Mouse (Mus musculus): ENCODE measurements around the gene Cobll1. TPM values are rescaled to one million over a fixed set of nuclear protein-coding genes. Genes with fewer than 3 reads are reported as not detected.
A peak's percentile ranks its signal among the peaks of the same experiment; 100 is the strongest.

Cobll1 gene
- polyA plus RNA-seq, 1 experiment from 2014 or later, result 19.9 TPM

DNA sequence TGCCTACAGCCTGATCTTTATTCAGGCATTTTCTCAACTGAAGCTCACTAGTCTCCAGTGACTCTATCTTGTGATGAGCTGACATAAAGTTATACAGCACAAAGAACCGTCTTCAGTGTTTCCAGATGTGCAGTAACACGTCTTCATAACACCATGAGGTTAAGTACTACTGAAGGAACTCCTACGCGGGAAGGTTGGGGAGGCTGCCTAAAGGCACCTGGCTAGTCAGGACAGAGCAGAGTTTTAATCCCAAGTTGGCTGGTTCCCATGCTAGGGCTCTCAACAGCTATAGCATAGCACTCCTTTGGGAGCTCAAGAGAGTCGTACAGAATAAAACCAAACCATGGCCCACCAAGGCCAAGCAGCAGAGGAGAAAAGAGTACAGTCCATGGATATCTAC lies 76.6 kb downstream of the Cobll1 start:
- 91% methylated on average over 5 of the region's 5 CpGs for WGBS
- Histone ChIP-seq H3K36me3 (no peaks in the 10 kb centered on the region), H3K9ac (no peak overlapping the region), H3K27me3 (replicated peaks) (no peaks in the 10 kb centered on the region), H3K27ac (no peak overlapping the region), H3K9me3 (no peaks in the 10 kb centered on the region), H3K4me2 (replicated peaks) (no peak overlapping the region), H3K4me1 (replicated peaks) (no peaks in the 10 kb centered on the region), H3K4me3 (replicated peaks) (no peak overlapping the region)
- ATAC-seq, result no peak

DNA sequence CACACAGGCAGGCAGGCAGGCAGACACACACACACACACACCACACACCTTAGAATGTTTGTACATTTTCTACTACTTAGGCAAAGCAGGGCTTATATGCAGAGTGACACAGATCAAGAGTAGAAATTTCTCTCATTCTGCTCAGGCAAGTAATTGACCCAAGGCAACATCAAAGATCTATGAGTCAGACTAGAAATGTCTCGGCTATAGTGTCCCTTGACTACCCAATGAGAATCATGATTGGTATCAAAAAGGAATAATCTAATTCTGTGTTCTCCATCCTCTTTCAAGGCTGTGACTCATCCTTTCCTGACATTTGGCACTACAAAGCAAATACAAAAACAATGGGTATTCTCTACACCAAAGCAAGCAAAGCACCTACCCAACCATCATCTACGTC lies 77.5 kb downstream of the Cobll1 start:
- no peak overlapping the region for H3K27ac ChIP-seq
- 80% methylated on average over 2 of the region's 2 CpGs for WGBS
- no peaks in the 10 kb centered on the region for H3K4me1 ChIP-seq (replicated peaks)
- no peak for ATAC-seq
- H3K4me2 ChIP-seq (replicated peaks), result no peak overlapping the region
- H3K9me3 ChIP-seq, result no peaks in the 10 kb centered on the region
- H3K4me3 ChIP-seq (replicated peaks), result no peak overlapping the region
- no peaks in the 10 kb centered on the region for H3K36me3 ChIP-seq
- no peak overlapping the region for H3K9ac ChIP-seq
- H3K27me3 ChIP-seq (replicated peaks), result no peaks in the 10 kb centered on the region

DNA sequence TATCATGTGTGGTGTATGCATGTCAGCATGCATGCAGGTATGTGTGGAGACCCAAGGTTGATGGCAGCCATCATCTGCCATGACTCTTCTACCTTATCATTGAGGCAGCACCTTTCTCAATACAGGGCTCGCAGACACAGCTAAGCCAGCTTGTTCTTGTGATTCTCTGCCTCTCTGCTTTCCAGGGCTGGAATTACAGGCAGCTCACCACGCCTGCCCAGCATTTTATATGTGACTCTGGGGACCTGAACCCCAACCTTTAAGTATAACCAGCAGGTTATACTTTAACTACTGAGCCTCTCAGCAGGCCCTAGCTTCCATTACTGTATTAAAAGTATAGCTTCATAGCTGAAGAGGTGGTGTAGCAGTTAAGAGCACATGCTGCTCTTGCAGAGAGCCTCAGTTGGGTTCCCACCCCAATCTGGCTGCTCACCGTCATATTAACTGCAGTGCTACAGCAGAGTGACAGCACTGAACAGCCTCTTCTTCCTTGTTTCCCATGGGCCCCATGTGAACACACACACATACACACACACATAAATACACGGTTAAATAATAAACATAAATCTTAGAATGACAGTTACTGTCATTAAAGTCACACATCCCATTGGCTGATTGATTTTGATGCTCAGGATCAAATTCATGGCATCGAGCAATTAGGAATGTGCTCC lies 81.1 kb downstream of the Cobll1 start:
- peak; percentile 46; the same call in 1 of the 2 replicates for ATAC-seq
- Histone ChIP-seq H3K9me3 (no peaks in the 10 kb centered on the region), H3K4me2 (replicated peaks) (no peak overlapping the region), H3K9ac (no peak overlapping the region), H3K4me3 (replicated peaks) (no peak overlapping the region), H3K36me3 (no peaks in the 10 kb centered on the region), H3K27ac (no peak overlapping the region; the same call in 1 of the 2 replicates), H3K4me1 (replicated peaks) (no peaks in the 10 kb centered on the region), H3K27me3 (replicated peaks) (no peaks in the 10 kb centered on the region)
- WGBS, result 70% methylated on average over 5 of the region's 5 CpGs

DNA sequence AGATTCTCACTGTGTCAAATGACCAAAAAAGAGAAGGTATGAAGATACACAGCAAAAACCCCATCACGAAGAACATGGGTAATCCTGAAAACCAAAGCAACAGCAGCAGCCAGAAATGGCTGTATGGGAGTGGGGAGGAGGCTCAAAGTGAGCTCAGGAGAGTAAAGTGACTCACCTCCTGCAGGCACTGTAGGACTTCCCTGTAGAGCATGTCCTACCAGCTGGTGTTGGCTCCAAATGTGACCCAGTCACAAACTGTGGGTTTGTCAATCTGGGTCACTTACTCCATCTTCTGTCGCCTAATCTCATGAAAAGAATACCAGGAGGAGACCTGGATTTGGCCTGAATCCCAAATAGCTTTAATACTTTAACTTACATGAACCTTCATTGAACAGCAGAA lies 81.9 kb downstream of the Cobll1 start:
- no peak overlapping the region for H3K4me2 ChIP-seq (replicated peaks)
- no peak overlapping the region for H3K27ac ChIP-seq
- no peaks in the 10 kb centered on the region for H3K4me1 ChIP-seq (replicated peaks)
- 80% methylated on average over 2 of the region's 2 CpGs for WGBS
- H3K4me3 ChIP-seq (replicated peaks), result no peak overlapping the region
- ATAC-seq, result no peak
- no peaks in the 10 kb centered on the region for H3K9me3 ChIP-seq
- no peaks in the 10 kb centered on the region for H3K36me3 ChIP-seq
- no peak overlapping the region for H3K9ac ChIP-seq
- no peaks in the 10 kb centered on the region for H3K27me3 ChIP-seq (replicated peaks)

DNA sequence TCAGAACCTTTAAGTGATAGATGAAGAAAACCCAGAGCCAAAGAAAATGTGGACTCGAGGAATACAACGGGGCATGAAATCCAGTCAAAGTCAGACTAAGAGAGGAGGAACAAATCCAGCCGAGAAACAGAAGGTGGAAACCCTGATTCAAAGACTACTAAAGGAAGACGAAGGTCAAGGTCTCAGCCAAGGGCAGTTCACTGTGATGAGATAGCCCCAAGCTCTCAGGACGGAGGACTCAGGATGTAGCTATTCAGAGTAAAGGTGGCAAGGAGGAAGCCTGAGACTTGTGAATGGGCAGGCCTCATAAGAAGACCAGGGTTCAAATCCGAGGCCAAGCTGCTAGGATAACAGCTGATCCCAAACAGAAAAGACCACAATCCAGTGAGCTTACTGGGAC lies 90.3 kb downstream of the Cobll1 start:
- no peak overlapping the region for H3K4me2 ChIP-seq (replicated peaks)
- no peaks in the 10 kb centered on the region for H3K4me1 ChIP-seq (replicated peaks)
- H3K36me3 ChIP-seq, result no peaks in the 10 kb centered on the region
- no peak for ATAC-seq
- no peaks in the 10 kb centered on the region for H3K9me3 ChIP-seq
- H3K4me3 ChIP-seq (replicated peaks), result no peak overlapping the region
- H3K27me3 ChIP-seq (replicated peaks), result no peaks in the 10 kb centered on the region
- H3K9ac ChIP-seq, result no peak overlapping the region
- WGBS, result 93% methylated on average over 6 of the region's 6 CpGs
- H3K27ac ChIP-seq, result no peak overlapping the region

DNA sequence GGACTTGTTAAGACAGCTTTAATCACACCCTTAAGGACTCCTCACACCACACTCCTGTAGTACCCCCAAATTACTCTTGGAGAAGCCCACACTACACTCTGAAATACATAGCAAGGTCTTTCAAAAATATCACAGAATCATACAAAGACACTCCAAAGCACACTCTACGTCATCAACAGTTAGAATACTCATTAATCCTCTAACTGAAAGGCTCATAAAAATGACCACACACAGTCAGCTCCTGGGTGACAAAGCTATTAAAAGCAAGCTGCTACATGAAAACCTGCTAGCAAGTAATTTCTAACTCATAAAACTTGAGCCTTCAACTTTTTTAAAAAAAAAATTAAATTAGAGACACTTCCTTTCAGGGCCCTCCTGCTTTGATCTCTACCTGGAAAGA lies 91.8 kb downstream of the Cobll1 start:
- H3K9me3 ChIP-seq, result no peaks in the 10 kb centered on the region
- H3K4me3 ChIP-seq (replicated peaks), result no peak overlapping the region
- no peak overlapping the region for H3K4me2 ChIP-seq (replicated peaks)
- no peaks in the 10 kb centered on the region for H3K27me3 ChIP-seq (replicated peaks)
- no peaks in the 10 kb centered on the region for H3K4me1 ChIP-seq (replicated peaks)
- H3K9ac ChIP-seq, result no peak overlapping the region
- no peaks in the 10 kb centered on the region for H3K36me3 ChIP-seq
- no peak overlapping the region for H3K27ac ChIP-seq
- WGBS, result 58% methylated on average over 1 of the region's 1 CpGs
- no peak for ATAC-seq

DNA sequence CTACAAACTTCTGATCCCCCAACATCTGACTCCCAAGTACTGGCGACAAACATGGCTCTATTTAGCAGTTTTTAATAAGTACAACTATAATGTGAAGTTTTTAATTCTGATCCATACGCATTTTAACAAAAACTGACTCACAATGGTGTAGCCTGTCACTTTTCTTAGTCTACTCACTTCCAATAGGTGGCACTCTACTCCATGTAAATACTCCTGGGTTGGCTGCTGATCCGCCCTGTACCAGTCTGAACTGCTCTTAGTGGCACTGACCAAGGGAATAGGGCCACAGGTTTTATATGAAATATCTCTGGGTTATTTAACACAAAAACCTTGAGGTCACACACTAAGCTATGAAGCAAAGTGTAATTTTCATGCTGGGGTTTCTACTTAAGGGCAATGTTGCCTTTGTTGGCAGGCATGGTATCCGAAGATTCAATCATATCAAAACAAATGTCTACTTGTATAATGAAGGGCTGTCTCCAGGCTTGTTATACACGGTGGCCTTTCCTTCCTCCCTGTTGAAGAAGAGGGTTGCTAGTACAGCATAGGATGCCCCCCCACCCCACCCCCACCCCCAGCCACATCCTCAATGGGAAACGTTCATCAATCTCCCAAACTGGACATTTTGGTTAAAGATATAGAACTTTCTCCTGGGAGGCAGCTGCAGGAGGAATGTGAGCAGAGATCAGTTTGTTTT lies 93.6 kb downstream of the Cobll1 start:
- peak; percentile 84 for ATAC-seq
- Histone ChIP-seq H3K4me1 (replicated peaks) (0 out of 2 replicates have a peak, but pooled peaks cover under 1% of the 10 kb centered on the region), H3K4me2 (replicated peaks) (no peak overlapping the region), H3K36me3 (no peaks in the 10 kb centered on the region), H3K27me3 (replicated peaks) (no peaks in the 10 kb centered on the region), H3K9me3 (no peaks in the 10 kb centered on the region), H3K9ac (no peak overlapping the region), H3K4me3 (replicated peaks) (no peak overlapping the region), H3K27ac (no peak overlapping the region)
- WGBS, result 56% methylated on average over 6 of the region's 6 CpGs

DNA sequence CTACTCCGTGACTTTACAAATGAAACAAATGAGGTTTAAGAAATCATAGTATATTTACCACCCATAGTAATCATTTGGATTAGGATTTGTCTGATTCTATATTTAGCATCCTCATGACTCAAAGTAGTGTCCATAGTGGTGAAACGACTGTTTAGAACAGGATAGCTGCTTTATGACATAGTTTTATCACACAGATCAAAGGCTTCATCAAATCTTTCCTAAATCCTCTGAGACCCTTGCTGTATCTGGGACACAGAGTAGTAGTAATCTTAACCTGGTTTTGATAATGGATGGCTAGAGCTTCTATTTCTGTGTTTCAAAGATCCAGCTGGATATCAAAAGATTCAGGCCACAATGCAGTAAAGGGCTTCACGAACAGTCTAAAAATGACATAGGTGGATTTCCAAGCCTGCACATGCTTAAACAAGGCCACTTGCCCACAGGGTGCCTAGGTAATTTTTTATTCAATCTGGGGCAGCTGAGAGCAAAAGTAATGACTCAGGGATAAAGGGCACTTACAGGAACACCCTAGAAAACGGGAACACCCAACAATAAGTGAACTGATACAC lies 98.0 kb downstream of the Cobll1 start:
- ATAC-seq, result no peak
- no peak overlapping the region for H3K27ac ChIP-seq
- no peaks in the 10 kb centered on the region for H3K27me3 ChIP-seq (replicated peaks)
- no peaks in the 10 kb centered on the region for H3K9me3 ChIP-seq
- no peak overlapping the region for H3K4me2 ChIP-seq (replicated peaks)
- H3K36me3 ChIP-seq, result no peaks in the 10 kb centered on the region
- H3K9ac ChIP-seq, result no peak overlapping the region
- H3K4me3 ChIP-seq (replicated peaks), result no peak overlapping the region
- 0 out of 2 replicates have a peak, but pooled peaks cover 4% of the 10 kb centered on the region for H3K4me1 ChIP-seq (replicated peaks)
- 59% methylated on average over 4 of the region's 4 CpGs for WGBS

DNA sequence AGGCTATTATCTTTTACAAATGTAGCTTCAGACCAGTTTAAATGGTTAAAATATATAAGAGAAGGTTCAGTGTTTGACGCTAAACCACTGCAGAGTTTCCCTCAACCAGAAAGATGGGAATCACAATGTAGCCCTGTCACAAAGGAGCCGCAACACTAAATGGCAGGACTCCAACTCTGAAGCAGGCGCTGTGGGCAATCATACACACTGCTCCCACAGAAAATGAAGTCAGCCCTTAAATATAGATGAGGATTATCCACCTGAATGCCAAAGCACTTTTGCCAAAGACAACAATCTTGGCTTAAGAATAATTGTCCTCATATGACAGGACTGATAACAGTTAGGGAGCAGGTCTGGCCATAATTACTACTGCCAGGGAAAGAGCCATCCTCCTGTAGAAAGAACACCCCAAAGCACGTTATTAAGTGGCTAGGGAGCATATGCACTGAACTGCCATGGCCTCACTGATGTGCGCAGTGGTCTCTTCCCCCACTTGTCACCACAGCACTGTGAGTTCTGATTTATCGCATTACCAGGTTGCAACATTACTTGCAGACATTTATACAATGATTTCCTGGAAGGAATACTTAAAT lies 98.8 kb downstream of the Cobll1 start:
- Histone ChIP-seq H3K27ac (no peak overlapping the region), H3K4me1 (replicated peaks) (0 out of 2 replicates have a peak, but pooled peaks cover 4% of the 10 kb centered on the region), H3K4me2 (replicated peaks) (no peak overlapping the region), H3K9me3 (no peaks in the 10 kb centered on the region), H3K4me3 (replicated peaks) (no peak overlapping the region), H3K9ac (no peak overlapping the region), H3K27me3 (replicated peaks) (no peaks in the 10 kb centered on the region), H3K36me3 (no peaks in the 10 kb centered on the region)
- ATAC-seq, result no peak
- 64% methylated on average over 6 of the region's 6 CpGs for WGBS

DNA sequence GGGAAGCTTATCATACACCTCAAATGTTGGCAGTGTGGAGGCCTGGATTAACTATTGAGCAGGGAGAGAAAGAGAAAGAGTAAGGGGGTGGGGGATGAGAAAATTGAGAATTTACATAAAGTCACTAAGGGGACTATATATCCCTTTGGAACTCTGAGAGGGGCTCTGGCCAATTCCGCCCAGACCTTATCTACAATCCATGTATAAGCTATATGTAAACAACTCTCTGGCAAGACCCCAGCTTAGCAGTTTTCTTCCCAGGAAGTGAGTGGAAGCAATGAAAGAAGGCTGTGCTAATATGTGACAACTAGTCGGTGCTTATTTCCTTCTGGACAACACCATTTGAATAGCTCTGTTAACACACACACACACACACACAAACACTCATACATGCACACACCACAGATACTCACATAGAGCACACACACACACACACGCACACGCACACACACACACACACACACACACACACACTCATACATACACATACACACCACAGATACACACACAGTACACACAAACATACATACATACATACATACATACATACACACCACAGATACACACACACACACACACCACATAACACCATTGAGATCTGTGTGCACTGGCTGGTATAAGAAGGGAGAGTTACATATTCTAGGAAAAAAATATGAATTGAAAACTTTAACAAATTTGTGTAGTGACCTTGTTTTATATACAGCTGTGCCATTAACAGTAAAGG lies 99.4 kb downstream of the Cobll1 start:
- 60% methylated on average over 4 of the region's 4 CpGs for WGBS
- H3K4me3 ChIP-seq (replicated peaks), result no peak overlapping the region
- ATAC-seq, result peak; percentile 56; the same call in 1 of the 2 replicates
- H3K27ac ChIP-seq, result no peak overlapping the region
- H3K4me1 ChIP-seq (replicated peaks), result 0 out of 2 replicates have a peak, but pooled peaks cover 4% of the 10 kb centered on the region
- H3K4me2 ChIP-seq (replicated peaks), result no peak overlapping the region
- no peaks in the 10 kb centered on the region for H3K9me3 ChIP-seq
- H3K36me3 ChIP-seq, result no peaks in the 10 kb centered on the region
- no peak overlapping the region for H3K9ac ChIP-seq
- H3K27me3 ChIP-seq (replicated peaks), result no peaks in the 10 kb centered on the region

DNA sequence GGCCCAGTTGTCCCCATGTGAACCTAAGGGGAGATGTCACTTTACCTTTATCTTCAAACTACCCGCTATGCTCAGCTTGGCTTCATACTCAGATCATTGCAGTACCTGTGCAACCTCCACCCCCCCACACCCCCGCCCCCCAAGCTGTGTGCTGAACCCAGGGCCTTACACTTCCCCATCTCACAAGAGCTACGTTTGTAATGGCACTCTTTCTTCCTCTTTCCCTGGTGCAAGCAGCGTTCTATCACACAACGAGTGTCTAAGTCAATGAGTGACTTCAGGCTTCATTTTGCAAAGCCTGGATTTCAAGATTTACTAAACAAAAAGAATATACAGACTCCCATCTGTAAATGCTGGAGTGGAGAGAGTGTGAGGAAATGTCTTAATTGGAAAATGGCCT lies 100.2 kb downstream of the Cobll1 start:
- H3K4me2 ChIP-seq (replicated peaks), result no peak overlapping the region
- H3K4me3 ChIP-seq (replicated peaks), result no peak overlapping the region
- 0 out of 2 replicates have a peak, but pooled peaks cover 4% of the 10 kb centered on the region for H3K4me1 ChIP-seq (replicated peaks)
- H3K9me3 ChIP-seq, result no peaks in the 10 kb centered on the region
- ATAC-seq, result no peak
- H3K27ac ChIP-seq, result no peak overlapping the region
- H3K36me3 ChIP-seq, result no peaks in the 10 kb centered on the region
- WGBS, result 73% methylated on average over 5 of the region's 5 CpGs
- no peak overlapping the region for H3K9ac ChIP-seq
- no peaks in the 10 kb centered on the region for H3K27me3 ChIP-seq (replicated peaks)
